Mouse (Mus musculus) cortical plate, adult 2 months (tissue): Measurements from ENCODE around the gene Lzts2.
A peak's percentile ranks its signal among the peaks of the same experiment; 100 is the strongest.

Source experiments
- CTCF ChIP-seq: fragments of 200-500 bp; IDR thresholded peaks from 2 replicates; pipeline ENCODE4 v1.5.1; 2011; ENCODE audit warnings: mild to moderate bottlenecking, control low read depth, low read length; ENCODE audit not compliant: insufficient read depth; ENCODE audit errors: extremely low read depth
- POLR2A ChIP-seq: fragments of 200-500 bp; IDR thresholded peaks from 2 replicates; pipeline ENCODE4 v1.6.1; 2011; ENCODE audit warnings: mild to moderate bottlenecking, low read length, control low read depth; ENCODE audit not compliant: insufficient read depth; ENCODE audit errors: extremely low read depth

- TF ChIP-seq CTCF (no peak), POLR2A (peak; percentile 93)
Observed at GRCm38 (mm10) chr19:45074580-45075322, 60.5 kb downstream of the Lzts2 start, which contains the start of gene Kazald1.
